ENCODE assay signal across 9 mouse cellular contexts in the genomic region with DNA sequence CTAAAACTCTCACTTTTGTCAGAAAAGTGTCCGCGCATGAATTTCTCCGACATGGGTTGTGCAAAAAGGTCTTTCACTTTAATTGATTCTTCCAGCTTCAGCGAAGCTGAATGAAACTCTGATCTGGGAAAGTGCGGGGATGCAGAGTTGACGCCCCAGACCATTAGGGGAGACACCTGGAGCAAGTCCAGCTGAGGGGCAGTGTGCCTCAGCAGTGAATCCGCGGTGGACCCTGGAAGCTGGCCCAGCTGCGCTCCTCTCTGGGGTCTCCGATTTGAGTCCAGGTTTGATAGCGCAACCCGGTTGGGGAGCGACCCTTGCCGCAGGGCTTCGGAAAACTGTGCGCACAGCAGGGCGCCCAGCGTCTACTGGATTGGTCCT. TPM values are rescaled to one million over a fixed set of nuclear protein-coding genes. Genes with fewer than 3 reads are reported as not detected.
DNase-seq lines count a peak whose midpoint lies in the region; ATAC-seq and TF ChIP-seq lines count a peak whose summit lies in the region.
"Had no signal": no experiment of that assay in that cellular context is flagged by ENCODE, and none has a peak within 500 bp of the region (broad histone marks: within the 10 kb centered on the region; RNA-seq: fewer than 3 reads in every experiment).

No protein-coding gene starts in this region.

- no peak overlapping the region for H3K9ac ChIP-seq in intestine, embryonic 15.5 days
- no peak overlapping the region for H3K9ac ChIP-seq in neural tube, embryonic 12.5 days

- no peak for TF ChIP-seq POLR2A in embryonic fibroblast, embryonic 13.5 days (IDR thresholded peaks at IDR 0.05; ENCODE audit: low read depth, low read length)

- intact Hi-C loops in left cerebral cortex, postnatal 4 days (cut with DNase I): loop anchor here (5.0 kb wide), 1 partner anchor 1876 kb away; no protein-coding TSS in a partner anchor

- TF ChIP-seq CTCF in embryonic fibroblast, embryonic 13.5 days (IDR thresholded peaks at IDR 0.05; ENCODE audit: borderline replicate concordance, insufficient read depth, low read length): no peak

- 10% methylated on average over 18 of the region's 18 CpGs for WGBS in intestine, embryonic 15.5 days
- WGBS in neural tube, embryonic 12.5 days: 7% methylated on average over 18 of the region's 18 CpGs

- no peaks in the 10 kb centered on the region for H3K27me3 ChIP-seq in intestine, embryonic 15.5 days (replicated peaks)
- no peaks in the 10 kb centered on the region for H3K27me3 ChIP-seq in neural tube, embryonic 12.5 days (replicated peaks)

- no peaks in the 10 kb centered on the region for H3K4me1 ChIP-seq in embryonic fibroblast, embryonic 13.5 days (ENCODE audit: control insufficient read depth, insufficient read depth, low read length)
- H3K4me1 ChIP-seq in intestine, embryonic 15.5 days (replicated peaks): no peaks in the 10 kb centered on the region
- H3K4me1 ChIP-seq in neural tube, embryonic 12.5 days: peaks cover 3% of the 10 kb centered on the region; the same call in 1 of the 2 replicates

- peak; percentile 6 for DNase-seq in left cerebral cortex, postnatal 4 days
- no peak for DNase-seq in left cerebral cortex, adult 9 months (ENCODE audit: low spot score in 2 of 2)
- no peak for DNase-seq in adrenal gland, adult 2 months
- no peak for DNase-seq in T-cell, adult 2 months (ENCODE audit: low spot score)

- no peaks in the 10 kb centered on the region for H3K36me3 ChIP-seq in intestine, embryonic 15.5 days
- H3K36me3 ChIP-seq in neural tube, embryonic 12.5 days: no peaks in the 10 kb centered on the region

- no peak overlapping the region for H3K27ac ChIP-seq in embryonic fibroblast, embryonic 13.5 days (ENCODE audit: insufficient read depth, low read length)
- H3K27ac ChIP-seq in intestine, embryonic 15.5 days: no peak overlapping the region
- H3K27ac ChIP-seq in neural tube, embryonic 12.5 days: no peak overlapping the region

- peak overlapping the region; percentile 57 for H3K4me3 ChIP-seq in embryonic fibroblast, embryonic 13.5 days (ENCODE audit: insufficient read depth, low read length)
- peak overlapping the region; percentile 42 for H3K4me3 ChIP-seq in intestine, embryonic 15.5 days (replicated peaks)
- H3K4me3 ChIP-seq in neural tube, embryonic 12.5 days: peak overlapping the region; percentile 42

- peak overlapping the region; percentile 82 for H3K4me2 ChIP-seq in intestine, embryonic 15.5 days (replicated peaks)
- H3K4me2 ChIP-seq in neural tube, embryonic 12.5 days (replicated peaks): peak overlapping the region; percentile 66

- no peak for ATAC-seq in intestine, embryonic 15.5 days
- ATAC-seq in neural tube, embryonic 12.5 days (ENCODE audit: low FRiP score, low read depth): no peak
- ATAC-seq in megakaryocyte, adult 5-6 weeks (ENCODE audit: poor library complexity, severe bottlenecking): no peak

- H3K9me3 ChIP-seq in intestine, embryonic 15.5 days: no peaks in the 10 kb centered on the region
- H3K9me3 ChIP-seq in neural tube, embryonic 12.5 days: no peaks in the 10 kb centered on the region

RNA-seq across cellular contexts. Expression of gene Pcdh11x, which starts 0.8 kb away (rescaled TPM):
- 10 to 100 TPM; 33.7 to 43.6 TPM for total RNA-seq in left cerebral cortex, postnatal 4 days (2021)
- polyA plus RNA-seq in embryonic fibroblast, embryonic 13.5 days (2011; ENCODE audit: insufficient read length, low read depth, missing spikeins): 6.4 and 12.0 TPM in 2 replicates
- polyA plus RNA-seq in intestine, embryonic 15.5 days (2015; fragmentation: Nextera tagmentation; extraction: Ambion mirVana): 3.3 and 3.6 TPM in 2 replicates
- polyA plus RNA-seq in neural tube, embryonic 12.5 days (2016; fragmentation: Nextera tagmentation; extraction: Ambion mirVana): 11.1 and 11.4 TPM in 2 replicates
- total RNA-seq in megakaryocyte, adult 5-6 weeks (2015): not detected in 2 replicates
- total RNA-seq in megakaryocyte, adult 5-6 weeks (2017): not detected in 2 replicates
- under 1 TPM; 0.10 to 0.12 TPM for total RNA-seq in adrenal gland, adult 2 months (2021)
- 0.10 and 0.30 TPM in 2 replicates for polyA plus RNA-seq in adrenal gland, adult 2 months (2012; rRNA removed)

RNA-seq across cellular contexts. Expression of gene H2afb3, which starts 22.0 kb away (rescaled TPM):
- total RNA-seq in left cerebral cortex, postnatal 4 days (2021): not detected
- not detected in 2 replicates for polyA plus RNA-seq in embryonic fibroblast, embryonic 13.5 days (2011; ENCODE audit: insufficient read length, low read depth, missing spikeins)
- polyA plus RNA-seq in intestine, embryonic 15.5 days (2015; fragmentation: Nextera tagmentation; extraction: Ambion mirVana): not detected in 2 replicates
- not detected in 2 replicates for polyA plus RNA-seq in neural tube, embryonic 12.5 days (2016; fragmentation: Nextera tagmentation; extraction: Ambion mirVana)
- not detected in 2 replicates for total RNA-seq in megakaryocyte, adult 5-6 weeks (2015)
- total RNA-seq in megakaryocyte, adult 5-6 weeks (2017): not detected in 2 replicates
- not detected for total RNA-seq in adrenal gland, adult 2 months (2021)
- not detected in 2 replicates for polyA plus RNA-seq in adrenal gland, adult 2 months (2012; rRNA removed)
- total RNA-seq: layer of hippocampus, postnatal 14 days had no signal
